Mouse (Mus musculus): ENCODE results near the gene Gipr. TPM values are rescaled to one million over a fixed set of nuclear protein-coding genes. Genes with fewer than 3 reads are reported as not detected.

The Gipr gene
- polyA plus RNA-seq (2021; fragmentation: Nextera tagmentation): 0.24 TPM in 1 of 2 replicates, not detected in the other
- long read RNA-seq, experiment 1, partial matches to known transcripts: 1 of 5 reads
- long read RNA-seq, experiment 1, other reads (novel, unspliced or antisense): 3 of 5 reads
- long read RNA-seq, experiment 2, partial matches to known transcripts: 1 of 1 reads
- long read RNA-seq, experiment 2, other reads (novel, unspliced or antisense): 0 of 1 reads

GRCm38 (mm10) chr7:19165656-19166423 is at the start of gene Gipr:
Gene Gipr (minus strand): TSS chr7:19166127.

GRCm38 (mm10) chr7:19211996-19212755 is 46.2 kb upstream of the Gipr start, which contains the start of gene Gpr4:
Gene Gpr4 (plus strand): TSS chr7:19212538.

GRCm38 (mm10) chr7:19175708-19176515 is 10.0 kb upstream of the Gipr start, which contains the start of gene Eml2:
Gene Eml2 (plus strand): TSS chr7:19176421.

GRCm38 (mm10) chr7:19149626-19150025 is 16.3 kb downstream of the Gipr start, which contains the start of gene Snrpd2:
Gene Snrpd2 (plus strand): TSS chr7:19149722.

GRCm38 (mm10) chr7:19148875-19149541 is 16.9 kb downstream of the Gipr start, which contains the start of gene Qpctl:
Gene Qpctl (minus strand): TSS chr7:19149291.

GRCm38 (mm10) chr7:19119631-19120429 is 46.1 kb downstream of the Gipr start, which contains the start of gene Fbxo46:
Gene Fbxo46 (plus strand): TSS chr7:19119859.

GRCm38 (mm10) chr7:19118028-19118771 is 47.7 kb downstream of the Gipr start, which contains the start of gene Gm4969:
Gene Gm4969 (minus strand): TSS chr7:19118368.

Other genes with a start within 250 kb of the Gipr start
- gene Nova2, start 240.2 kb downstream of the Gipr start, polyA plus RNA-seq (2021; fragmentation: Nextera tagmentation): 3.8 and 5.4 TPM in 2 replicates
- gene Nanos2, start 178.7 kb downstream of the Gipr start, polyA plus RNA-seq (2021; fragmentation: Nextera tagmentation): not detected in 2 replicates
- gene Mypop, start 174.9 kb downstream of the Gipr start, polyA plus RNA-seq (2021; fragmentation: Nextera tagmentation): 5.9 and 13.0 TPM in 2 replicates
- 4.8 and 14.9 TPM in 2 replicates for gene Irf2bp1, start 162.1 kb downstream of the Gipr start, polyA plus RNA-seq (2021; fragmentation: Nextera tagmentation)
- not detected in 2 replicates for gene Foxa3, start 142.6 kb downstream of the Gipr start, polyA plus RNA-seq (2021; fragmentation: Nextera tagmentation)
- gene Sympk, start 141.8 kb downstream of the Gipr start, polyA plus RNA-seq (2021; fragmentation: Nextera tagmentation): 20.1 and 45.0 TPM in 2 replicates
- gene Rsph6a, start 111.4 kb downstream of the Gipr start, polyA plus RNA-seq (2021; fragmentation: Nextera tagmentation): 0.18 and 0.29 TPM in 2 replicates
- 25.7 and 29.1 TPM in 2 replicates for gene Dmwd, start 89.9 kb downstream of the Gipr start, polyA plus RNA-seq (2021; fragmentation: Nextera tagmentation)
- 1.9 and 2.4 TPM in 2 replicates for gene Dmpk, start 82.3 kb downstream of the Gipr start, polyA plus RNA-seq (2021; fragmentation: Nextera tagmentation)
- 0.27 and 0.61 TPM in 2 replicates for gene Six5, start 71.5 kb downstream of the Gipr start, polyA plus RNA-seq (2021; fragmentation: Nextera tagmentation)
- gene Gm4969, start 47.8 kb downstream of the Gipr start, polyA plus RNA-seq (2021; fragmentation: Nextera tagmentation): 0.13 and 0.16 TPM in 2 replicates
- gene Fbxo46, start 46.3 kb downstream of the Gipr start, polyA plus RNA-seq (2021; fragmentation: Nextera tagmentation): 6.4 and 7.1 TPM in 2 replicates
- 11.1 and 12.7 TPM in 2 replicates for gene Qpctl, start 16.8 kb downstream of the Gipr start, polyA plus RNA-seq (2021; fragmentation: Nextera tagmentation)
- 128 and 132 TPM in 2 replicates for gene Snrpd2, start 16.4 kb downstream of the Gipr start, polyA plus RNA-seq (2021; fragmentation: Nextera tagmentation)
- 7.2 TPM in 2 replicates for gene Eml2, start 10.3 kb upstream of the Gipr start, polyA plus RNA-seq (2021; fragmentation: Nextera tagmentation)
- 1.8 and 2.5 TPM in 2 replicates for gene Gpr4, start 46.4 kb upstream of the Gipr start, polyA plus RNA-seq (2021; fragmentation: Nextera tagmentation)
- 38.5 and 40.0 TPM in 2 replicates for gene Opa3, start 62.2 kb upstream of the Gipr start, polyA plus RNA-seq (2021; fragmentation: Nextera tagmentation)
- gene Vasp, start 105.7 kb upstream of the Gipr start, polyA plus RNA-seq (2021; fragmentation: Nextera tagmentation): 1.1 and 1.6 TPM in 2 replicates
- gene Ppm1n, start 113.9 kb upstream of the Gipr start, polyA plus RNA-seq (2021; fragmentation: Nextera tagmentation): not detected in 2 replicates
- gene Rtn2, start 116.5 kb upstream of the Gipr start, polyA plus RNA-seq (2021; fragmentation: Nextera tagmentation): 28.0 and 79.4 TPM in 2 replicates
- gene Fosb, start 143.9 kb upstream of the Gipr start, polyA plus RNA-seq (2021; fragmentation: Nextera tagmentation): 1.2 and 3.1 TPM in 2 replicates
- 44.3 and 59.0 TPM in 2 replicates for gene Ercc1, start 178.7 kb upstream of the Gipr start, polyA plus RNA-seq (2021; fragmentation: Nextera tagmentation)
- gene Cd3eap, start 193.4 kb upstream of the Gipr start, polyA plus RNA-seq (2021; fragmentation: Nextera tagmentation): 15.0 and 15.5 TPM in 2 replicates
- 0.76 and 2.5 TPM in 2 replicates for gene Ppp1r13l, start 193.6 kb upstream of the Gipr start, polyA plus RNA-seq (2021; fragmentation: Nextera tagmentation)
- 3.6 and 6.7 TPM in 2 replicates for gene Ercc2, start 215.9 kb upstream of the Gipr start, polyA plus RNA-seq (2021; fragmentation: Nextera tagmentation)
- gene Klc3, start 238.0 kb upstream of the Gipr start, polyA plus RNA-seq (2021; fragmentation: Nextera tagmentation): 1.6 TPM in 2 replicates
- gene Ckm, start 238.6 kb upstream of the Gipr start, polyA plus RNA-seq (2021; fragmentation: Nextera tagmentation): 0.15 and 0.31 TPM in 2 replicates